Mouse (Mus musculus): ENCODE data around the gene Pacrg. TPM values are rescaled to one million over a fixed set of nuclear protein-coding genes. Genes with fewer than 3 reads are reported as not detected.

The Pacrg gene
- total RNA-seq, 2 experiments from 2014 or later: 19.6 to 21.9 TPM

Other genes with a start within 250 kb of the Pacrg start
- gene Prkn, start 73 bp upstream of the Pacrg start, total RNA-seq (2021): 10 to 100 TPM; 16.1 TPM